ENCODE assay signal across 17 mouse cellular contexts in genomic region chr8:115983397-115983796, GRCm38 (mm10).
DNase-seq lines count a peak whose midpoint lies in the region; ATAC-seq and TF ChIP-seq lines count a peak whose summit lies in the region.
"Had no signal": no experiment of that assay in that cellular context is flagged by ENCODE, and none has a peak within 500 bp of the region (broad histone marks: within the 10 kb centered on the region; RNA-seq: fewer than 3 reads in every experiment).

No protein-coding gene starts in this region.

- H3K4me3 ChIP-seq in liver, embryonic 15.5 days (replicated peaks): no peak overlapping the region
- H3K4me3 ChIP-seq in liver, embryonic 12.5 days: no peak overlapping the region
- H3K4me3 ChIP-seq in kidney, adult 2 months (ENCODE audit: insufficient read depth, low read depth, low read length): no peak overlapping the region
- no peak overlapping the region for H3K4me3 ChIP-seq in midbrain, embryonic 10.5 days
- H3K4me3 ChIP-seq: embryonic facial prominence, embryonic 13.5 days; neural tube, embryonic 13.5 days had no signal

- no peaks in the 10 kb centered on the region for H3K36me3 ChIP-seq in liver, embryonic 15.5 days (replicated peaks)
- no peaks in the 10 kb centered on the region for H3K36me3 ChIP-seq in liver, embryonic 12.5 days
- no peaks in the 10 kb centered on the region for H3K36me3 ChIP-seq in kidney, adult 2 months (ENCODE audit: control insufficient read depth, insufficient read depth, low read length)
- no peaks in the 10 kb centered on the region for H3K36me3 ChIP-seq in midbrain, embryonic 10.5 days
- H3K36me3 ChIP-seq: embryonic facial prominence, embryonic 13.5 days; neural tube, embryonic 13.5 days had no signal

- peak; percentile 68 for DNase-seq in adrenal gland, postnatal 10 days
- peak; percentile 96 for DNase-seq in kidney, adult 2 months
- peak; percentile 75 to 85 for DNase-seq in kidney, postnatal 4 days
- no peak for DNase-seq in spleen, postnatal 10 days (ENCODE audit: low spot score in 2 of 2)
- no peak for DNase-seq in midbrain, embryonic 10.5 days (ENCODE audit: low spot score)
- DNase-seq: heart, postnatal 36 days; layer of hippocampus, adult 9-11 months; lung, adult 2 months had no signal

- WGBS in liver, embryonic 15.5 days (ENCODE audit: insufficient replicate concordance): 55% methylated on average over 6 of the region's 6 CpGs
- WGBS in liver, embryonic 12.5 days (ENCODE audit: insufficient replicate concordance): 60% methylated on average over 6 of the region's 6 CpGs
- WGBS in kidney, adult 2 months: 26% methylated on average over 6 of the region's 6 CpGs
- WGBS in midbrain, embryonic 10.5 days: 87% methylated on average over 6 of the region's 6 CpGs

- no peak for TF ChIP-seq CTCF in kidney, adult 2 months (conservative IDR thresholded peaks at IDR 0.05; ENCODE audit: insufficient read depth, insufficient read length, low read depth, low read length)

- no peak overlapping the region for H3K4me2 ChIP-seq in liver, embryonic 15.5 days
- H3K4me2 ChIP-seq in liver, embryonic 12.5 days: no peak overlapping the region
- H3K4me2 ChIP-seq: embryonic facial prominence, embryonic 13.5 days; heart, embryonic 11.5 days; neural tube, embryonic 13.5 days had no signal

- no peak overlapping the region for H3K9ac ChIP-seq in liver, embryonic 15.5 days
- H3K9ac ChIP-seq in liver, embryonic 12.5 days: no peak overlapping the region
- H3K9ac ChIP-seq: embryonic facial prominence, embryonic 13.5 days; neural tube, embryonic 13.5 days had no signal

- ATAC-seq in liver, embryonic 15.5 days (ENCODE audit: insufficient read depth): 0 out of 2 replicates have a peak, but pooled peaks have one; percentile 25
- ATAC-seq in liver, embryonic 12.5 days: no peak
- no peak for ATAC-seq in cerebellum, adult (ENCODE audit: insufficient number of reproducible peaks, low FRiP score, low TSS enrichment)
- ATAC-seq: CD4-positive, CD25-positive, alpha-beta regulatory T cell, adult 4 months; hindbrain, postnatal 0 days had no signal

- no peaks in the 10 kb centered on the region for H3K9me3 ChIP-seq in liver, embryonic 15.5 days (replicated peaks)
- no peaks in the 10 kb centered on the region for H3K9me3 ChIP-seq in liver, embryonic 12.5 days (replicated peaks)
- no peaks in the 10 kb centered on the region for H3K9me3 ChIP-seq in midbrain, embryonic 10.5 days (replicated peaks)
- H3K9me3 ChIP-seq: embryonic facial prominence, embryonic 13.5 days; neural tube, embryonic 13.5 days had no signal

- no peaks in the 10 kb centered on the region for H3K4me1 ChIP-seq in liver, embryonic 15.5 days (replicated peaks)
- no peaks in the 10 kb centered on the region for H3K4me1 ChIP-seq in liver, embryonic 12.5 days
- peaks cover 28% of the 10 kb centered on the region; the same call in 1 of the 2 replicates for H3K4me1 ChIP-seq in kidney, adult 2 months (ENCODE audit: control insufficient read depth, insufficient read depth, low read length)
- H3K4me1 ChIP-seq in midbrain, embryonic 10.5 days: no peaks in the 10 kb centered on the region
- H3K4me1 ChIP-seq: embryonic facial prominence, embryonic 13.5 days; neural tube, embryonic 13.5 days had no signal

- no peak overlapping the region for H3K27ac ChIP-seq in liver, embryonic 15.5 days (replicated peaks)
- no peak overlapping the region for H3K27ac ChIP-seq in liver, embryonic 12.5 days
- H3K27ac ChIP-seq in kidney, adult 2 months (ENCODE audit: insufficient read depth, low read depth, low read length): peak overlapping the region; percentile 100
- H3K27ac ChIP-seq in midbrain, embryonic 10.5 days (replicated peaks): no peak overlapping the region
- H3K27ac ChIP-seq: embryonic facial prominence, embryonic 13.5 days; hindbrain, postnatal 0 days; macrophage; neural tube, embryonic 13.5 days had no signal

- H3K27me3 ChIP-seq in liver, embryonic 15.5 days: no peaks in the 10 kb centered on the region
- H3K27me3 ChIP-seq in liver, embryonic 12.5 days (replicated peaks): no peaks in the 10 kb centered on the region
- no peaks in the 10 kb centered on the region for H3K27me3 ChIP-seq in kidney, adult 2 months (replicated peaks; ENCODE audit: control insufficient read depth, insufficient read depth, low read length)
- H3K27me3 ChIP-seq in midbrain, embryonic 10.5 days (ENCODE audit: low read depth, poor library complexity, severe bottlenecking): no peaks in the 10 kb centered on the region
- H3K27me3 ChIP-seq: embryonic facial prominence, embryonic 13.5 days; neural tube, embryonic 13.5 days had no signal

- TF ChIP-seq POLR2A in kidney, adult 2 months (IDR thresholded peaks at IDR 0.05; ENCODE audit: low read depth, low read length): no peak

Comparison
In these comparisons a context has a peak if more than half of its experiments do, and no peak if none do; other contexts are left out.
1. DNase-seq: peak in adrenal gland, postnatal 10 days (single experiment), kidney, adult 2 months (single experiment) and kidney, postnatal 4 days (2 of 2); none in spleen, postnatal 10 days (0 of 2) and midbrain, embryonic 10.5 days (single experiment).